Mouse (Mus musculus): ENCODE results near the gene Pnkd. TPM values are rescaled to one million over a fixed set of nuclear protein-coding genes. Genes with fewer than 3 reads are reported as not detected.

Gene Pnkd
- polyA plus RNA-seq (2012; rRNA removed), result 41.1 and 50.1 TPM in 2 replicates

DNA sequence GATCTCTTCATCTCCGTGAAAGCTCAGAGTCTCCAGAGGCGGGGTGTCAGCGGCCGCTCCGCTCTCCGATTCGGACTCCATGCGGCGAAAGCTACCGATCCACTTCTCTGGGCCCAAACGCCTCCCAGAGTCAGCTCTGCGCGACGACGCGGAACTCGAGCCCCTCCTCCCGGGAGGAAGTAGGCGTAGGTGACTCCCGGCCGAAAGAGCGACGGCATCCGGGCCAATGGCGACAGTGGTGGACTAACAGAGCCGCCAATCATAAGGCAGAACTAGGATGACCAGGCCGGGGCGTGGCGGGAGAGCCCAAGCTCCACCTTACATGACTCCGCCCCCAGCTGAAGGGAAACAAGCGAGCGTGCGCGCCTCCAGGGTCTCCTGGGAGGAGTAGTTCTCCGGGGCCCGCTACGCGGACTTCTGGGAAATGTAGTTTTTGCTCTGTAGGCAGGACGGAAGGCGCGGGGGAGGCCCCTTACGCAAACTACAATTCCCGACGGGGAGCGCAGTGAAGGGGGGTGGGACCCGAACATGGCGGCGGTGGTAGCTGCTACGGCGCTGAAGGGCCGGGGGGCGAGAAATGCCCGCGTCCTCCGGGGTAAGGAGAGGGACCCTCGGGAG is at the start of gene Pnkd, which contains the start of gene Aamp:
Gene Pnkd, plus strand, starts transcription at position 388 of the 618 bp plus-strand sequence.
Gene Aamp, minus strand, starts transcription at position 196 of the 618 bp plus-strand sequence.
- peak; percentile 100 for DNase-seq
- H3K27me3 ChIP-seq (ENCODE audit: control insufficient read depth, insufficient read depth, low read length), result no peaks in the 10 kb centered on the region
- TF ChIP-seq CTCF (IDR thresholded peaks at IDR 0.05; ENCODE audit: borderline replicate concordance, control insufficient read depth, extremely low read depth, insufficient read depth, low read length, poor library complexity) (peak; percentile 69; the same call in 1 of the 2 replicates), POLR2A (IDR thresholded peaks at IDR 0.05; ENCODE audit: control insufficient read depth, extremely low read depth, insufficient read depth, low read length, poor library complexity) (peak; percentile 41; the same call in 1 of the 2 replicates)
- peak within 1 kb of the TSS; percentile 59 for H3K4me3 ChIP-seq (ENCODE audit: control insufficient read depth, insufficient read depth, low read length)
- WGBS, result under 1% methylated on average over 56 of the region's 56 CpGs
- no peak within 1 kb of the TSS for H3K27ac ChIP-seq (ENCODE audit: control insufficient read depth, insufficient read depth, low read length)
- H3K36me3 ChIP-seq (ENCODE audit: control insufficient read depth, insufficient read depth, low read length), result no peaks in the 10 kb centered on the region
- H3K4me1 ChIP-seq (replicated peaks; ENCODE audit: control insufficient read depth, insufficient read depth, low read length), result peaks cover 9% of the 10 kb centered on the region

- TF ChIP-seq CTCF (IDR thresholded peaks at IDR 0.05; ENCODE audit: borderline replicate concordance, control insufficient read depth, extremely low read depth, insufficient read depth, low read length, poor library complexity) (0 out of 2 replicates have a peak, but pooled peaks have one; percentile 40), POLR2A (IDR thresholded peaks at IDR 0.05; ENCODE audit: control insufficient read depth, extremely low read depth, insufficient read depth, low read length, poor library complexity) (peak; percentile 89)
- no peaks in the 10 kb centered on the region for H3K36me3 ChIP-seq (ENCODE audit: control insufficient read depth, insufficient read depth, low read length)
- peak within 1 kb of the TSS; percentile 86 for H3K4me3 ChIP-seq (ENCODE audit: control insufficient read depth, insufficient read depth, low read length)
- WGBS, result 7% methylated on average over 53 of the region's 55 CpGs
- H3K27me3 ChIP-seq (ENCODE audit: control insufficient read depth, insufficient read depth, low read length), result no peaks in the 10 kb centered on the region
- peak within 1 kb of the TSS; percentile 45 for H3K27ac ChIP-seq (ENCODE audit: control insufficient read depth, insufficient read depth, low read length)
- DNase-seq, result peak; percentile 98
- H3K4me1 ChIP-seq (replicated peaks; ENCODE audit: control insufficient read depth, insufficient read depth, low read length), result peaks cover 16% of the 10 kb centered on the region
Observed at GRCm38 (mm10) chr1:74235938-74236589, 48.7 kb upstream of the Pnkd start, which contains the start of gene Arpc2. Gene Arpc2 (plus strand): TSS chr1:74236084.

GRCm38 (mm10) chr1:74236590-74237317 is 48.0 kb upstream of the Pnkd start:
- WGBS, result under 1% methylated on average over 46 of the region's 57 CpGs
- H3K4me3 ChIP-seq (ENCODE audit: control insufficient read depth, insufficient read depth, low read length), result peak overlapping the region; percentile 86
- H3K27ac ChIP-seq (ENCODE audit: control insufficient read depth, insufficient read depth, low read length), result peak overlapping the region; percentile 45
- H3K27me3 ChIP-seq (ENCODE audit: control insufficient read depth, insufficient read depth, low read length), result no peaks in the 10 kb centered on the region
- DNase-seq, result peak; percentile 49
- peaks cover 18% of the 10 kb centered on the region for H3K4me1 ChIP-seq (replicated peaks; ENCODE audit: control insufficient read depth, insufficient read depth, low read length)
- H3K36me3 ChIP-seq (ENCODE audit: control insufficient read depth, insufficient read depth, low read length), result no peaks in the 10 kb centered on the region
- TF ChIP-seq CTCF (IDR thresholded peaks at IDR 0.05; ENCODE audit: borderline replicate concordance, control insufficient read depth, extremely low read depth, insufficient read depth, low read length, poor library complexity), result no peak
- no peak for TF ChIP-seq POLR2A (IDR thresholded peaks at IDR 0.05; ENCODE audit: control insufficient read depth, extremely low read depth, insufficient read depth, low read length, poor library complexity)

DNA sequence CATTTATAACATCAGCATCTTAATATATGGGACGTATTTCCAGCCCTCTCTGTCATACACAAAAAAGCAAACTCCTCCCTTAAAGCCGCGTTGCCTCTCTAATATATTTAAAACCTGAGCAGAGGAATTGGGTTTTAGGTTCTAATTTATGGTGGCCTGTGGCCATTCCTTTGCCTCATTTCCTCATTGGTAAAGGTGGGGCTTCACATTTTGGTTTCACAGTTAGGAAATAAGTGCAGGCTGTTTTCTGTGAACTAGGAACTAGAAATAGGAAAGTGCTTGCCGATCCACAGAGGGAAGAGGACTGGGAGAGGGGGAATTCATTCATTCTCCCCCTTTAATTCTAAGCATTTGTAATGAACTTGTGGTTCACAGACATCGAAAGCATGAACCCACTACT is 47.1 kb upstream of the Pnkd start:
- no peak overlapping the region; the same call in 1 of the 2 replicates for H3K27ac ChIP-seq (ENCODE audit: control insufficient read depth, insufficient read depth, low read length)
- no peak for TF ChIP-seq POLR2A (IDR thresholded peaks at IDR 0.05; ENCODE audit: control insufficient read depth, extremely low read depth, insufficient read depth, low read length, poor library complexity)
- TF ChIP-seq CTCF (IDR thresholded peaks at IDR 0.05; ENCODE audit: borderline replicate concordance, control insufficient read depth, extremely low read depth, insufficient read depth, low read length, poor library complexity), result no peak
- H3K36me3 ChIP-seq (ENCODE audit: control insufficient read depth, insufficient read depth, low read length), result no peaks in the 10 kb centered on the region
- peaks cover 18% of the 10 kb centered on the region for H3K4me1 ChIP-seq (replicated peaks; ENCODE audit: control insufficient read depth, insufficient read depth, low read length)
- no peaks in the 10 kb centered on the region for H3K27me3 ChIP-seq (ENCODE audit: control insufficient read depth, insufficient read depth, low read length)
- 2% methylated on average over 5 of the region's 5 CpGs for WGBS
- H3K4me3 ChIP-seq (ENCODE audit: control insufficient read depth, insufficient read depth, low read length), result no peak overlapping the region
- no peak for DNase-seq

GRCm38 (mm10) chr1:74238136-74238535 is 46.6 kb upstream of the Pnkd start:
- peaks cover 18% of the 10 kb centered on the region for H3K4me1 ChIP-seq (replicated peaks; ENCODE audit: control insufficient read depth, insufficient read depth, low read length)
- no peak overlapping the region for H3K4me3 ChIP-seq (ENCODE audit: control insufficient read depth, insufficient read depth, low read length)
- no peak for DNase-seq
- H3K36me3 ChIP-seq (ENCODE audit: control insufficient read depth, insufficient read depth, low read length), result no peaks in the 10 kb centered on the region
- H3K27ac ChIP-seq (ENCODE audit: control insufficient read depth, insufficient read depth, low read length), result no peak overlapping the region; the same call in 1 of the 2 replicates
- 3% methylated on average over 1 of the region's 1 CpGs for WGBS
- no peaks in the 10 kb centered on the region for H3K27me3 ChIP-seq (ENCODE audit: control insufficient read depth, insufficient read depth, low read length)
- no peak for TF ChIP-seq POLR2A (IDR thresholded peaks at IDR 0.05; ENCODE audit: control insufficient read depth, extremely low read depth, insufficient read depth, low read length, poor library complexity)
- TF ChIP-seq CTCF (IDR thresholded peaks at IDR 0.05; ENCODE audit: borderline replicate concordance, control insufficient read depth, extremely low read depth, insufficient read depth, low read length, poor library complexity), result no peak

DNA sequence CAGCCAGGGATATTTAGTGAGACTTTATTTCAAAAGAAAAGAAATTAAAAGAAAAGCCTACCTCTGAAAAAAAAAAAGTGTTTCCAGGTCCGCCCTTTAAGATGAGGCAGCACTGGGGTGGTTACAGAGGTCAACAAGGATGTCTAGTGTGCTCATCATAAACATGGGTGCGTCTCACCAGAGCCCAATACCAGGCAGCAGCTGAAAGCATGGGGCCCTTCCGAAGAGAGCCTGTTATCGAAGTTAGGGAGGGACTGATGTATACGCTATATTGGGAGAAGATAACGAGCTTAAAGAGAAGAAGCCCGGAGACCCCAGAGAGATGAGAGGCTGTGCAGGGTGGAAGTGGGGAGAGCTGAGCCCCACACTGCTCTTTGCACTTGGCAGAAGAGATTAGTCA is 45.6 kb upstream of the Pnkd start:
- Histone ChIP-seq H3K36me3 (ENCODE audit: control insufficient read depth, insufficient read depth, low read length) (no peaks in the 10 kb centered on the region), H3K4me1 (replicated peaks; ENCODE audit: control insufficient read depth, insufficient read depth, low read length) (peaks cover 22% of the 10 kb centered on the region), H3K27ac (ENCODE audit: control insufficient read depth, insufficient read depth, low read length) (peak overlapping the region; percentile 26; the same call in 1 of the 2 replicates), H3K27me3 (ENCODE audit: control insufficient read depth, insufficient read depth, low read length) (no peaks in the 10 kb centered on the region), H3K4me3 (ENCODE audit: control insufficient read depth, insufficient read depth, low read length) (0 out of 2 replicates have a peak overlapping the region, but pooled peaks have one; percentile 5)
- WGBS, result 8% methylated on average over 7 of the region's 7 CpGs
- no peak for TF ChIP-seq CTCF (IDR thresholded peaks at IDR 0.05; ENCODE audit: borderline replicate concordance, control insufficient read depth, extremely low read depth, insufficient read depth, low read length, poor library complexity)
- TF ChIP-seq POLR2A (IDR thresholded peaks at IDR 0.05; ENCODE audit: control insufficient read depth, extremely low read depth, insufficient read depth, low read length, poor library complexity), result no peak
- DNase-seq, result no peak

All from thymus, adult 2 months (tissue).